Mouse (Mus musculus) urinary bladder, adult 2 months (tissue): ENCODE data around the gene Rnf123. TPM values are rescaled to one million over a fixed set of nuclear protein-coding genes. Genes with fewer than 3 reads are reported as not detected.
"Not testable (repeated sequence)": the region's sequence is repeated elsewhere in the genome, so short reads cannot be mapped to it uniquely, and the experiment has no call there.

Source experiments
- DNase-seq: peaks from one replicate; pipeline ENCODE4 v3.0.0; 2022; ENCODE audit warnings: low spot score
- polyA plus RNA-seq: library from polyadenylated mRNA; depleted of rRNA; stranded (reverse); fragments of >200 nt; gene quantifications from 2 replicates; pipeline ENCODE4 v1.2.3, GENCODE M21; 2012; rRNA removed

Gene Rnf123
- polyA plus RNA-seq, 1 experiment: 54.6 TPM

- DNase-seq: no peak
Measured at GRCm38 (mm10) chr9:108035331-108036156, 47.6 kb downstream of the Rnf123 start.

- DNase-seq: no peak
Measured at GRCm38 (mm10) chr9:108032126-108032525, 51.0 kb downstream of the Rnf123 start.

DNA sequence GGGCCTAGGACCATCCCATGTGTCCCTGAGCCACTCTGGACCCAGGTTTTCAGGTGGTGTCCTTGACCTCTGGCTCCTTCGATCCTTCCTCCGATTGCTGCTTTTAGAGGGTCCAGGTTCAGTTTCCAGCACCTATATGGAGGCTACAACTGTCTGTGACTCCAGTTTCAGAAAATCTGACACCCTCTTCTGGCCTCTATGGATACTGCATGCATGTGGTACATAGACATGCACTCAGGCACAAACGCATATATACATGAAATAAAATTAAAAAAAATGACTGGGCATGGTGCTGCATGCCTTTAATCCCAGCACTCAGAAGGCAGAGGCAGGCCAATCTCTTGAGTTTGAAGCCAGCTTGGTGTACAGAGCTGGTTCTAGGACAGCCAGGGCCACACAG, 55.3 kb downstream of the Rnf123 start:
- no peak for DNase-seq

DNA sequence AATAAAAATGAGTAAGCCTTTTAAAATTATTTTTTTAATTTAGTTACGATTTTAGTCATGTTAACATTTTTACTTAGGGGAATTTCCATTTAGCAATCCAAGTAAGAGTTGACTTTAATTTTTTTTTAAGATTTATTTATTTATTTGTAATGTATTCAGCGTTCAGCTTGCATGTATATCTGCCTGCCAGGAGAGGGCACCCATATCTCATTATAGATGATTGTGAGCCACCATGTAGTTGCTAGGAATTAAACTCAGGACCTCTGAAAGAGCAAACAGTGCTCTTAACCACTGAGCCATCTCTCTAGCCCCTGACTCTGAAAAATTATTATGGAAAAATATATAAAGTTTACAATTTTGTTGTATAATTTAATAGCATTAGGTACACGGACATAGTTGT, 56.6 kb downstream of the Rnf123 start:
- DNase-seq: no peak

DNA sequence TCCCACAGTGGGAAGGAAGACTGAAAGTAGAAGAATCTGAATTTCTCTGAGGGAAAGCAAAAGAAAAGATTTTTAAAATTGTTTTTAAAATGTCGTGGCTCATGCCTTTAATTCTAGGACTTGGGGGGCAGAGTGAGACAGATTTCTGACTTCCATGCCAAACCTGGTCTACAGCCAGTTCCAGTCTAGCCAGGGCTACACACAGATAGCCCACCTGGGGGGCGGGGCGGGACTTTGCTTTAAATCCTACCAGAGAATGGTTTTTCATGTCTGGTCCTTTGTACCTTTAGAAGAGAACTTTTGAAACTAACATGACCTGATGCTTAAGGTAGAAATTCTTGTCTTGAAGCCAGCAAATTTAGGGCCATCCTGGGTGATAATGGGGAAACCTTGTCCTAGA, 59.9 kb downstream of the Rnf123 start:
- DNase-seq: no peak

DNA sequence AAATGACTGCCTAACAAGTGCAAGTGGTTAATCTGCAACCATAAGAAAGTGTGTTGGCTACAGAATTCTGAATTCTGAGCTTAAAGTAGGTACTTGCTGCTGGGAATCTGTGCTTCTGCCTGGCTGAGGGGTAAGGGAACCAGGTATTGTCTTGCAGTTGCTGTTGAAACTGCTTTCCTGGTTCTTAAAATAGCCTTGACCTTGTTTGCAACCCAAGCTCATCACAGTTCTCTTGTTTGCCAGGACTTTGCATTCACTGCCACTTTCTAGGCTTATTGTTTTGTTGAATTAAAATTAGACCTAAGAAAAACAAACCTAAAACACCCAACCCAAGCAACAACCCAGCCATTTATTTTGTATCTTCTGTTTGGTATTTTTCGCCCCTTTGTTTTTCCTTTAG, 62.4 kb downstream of the Rnf123 start:
- DNase-seq: no peak

DNA sequence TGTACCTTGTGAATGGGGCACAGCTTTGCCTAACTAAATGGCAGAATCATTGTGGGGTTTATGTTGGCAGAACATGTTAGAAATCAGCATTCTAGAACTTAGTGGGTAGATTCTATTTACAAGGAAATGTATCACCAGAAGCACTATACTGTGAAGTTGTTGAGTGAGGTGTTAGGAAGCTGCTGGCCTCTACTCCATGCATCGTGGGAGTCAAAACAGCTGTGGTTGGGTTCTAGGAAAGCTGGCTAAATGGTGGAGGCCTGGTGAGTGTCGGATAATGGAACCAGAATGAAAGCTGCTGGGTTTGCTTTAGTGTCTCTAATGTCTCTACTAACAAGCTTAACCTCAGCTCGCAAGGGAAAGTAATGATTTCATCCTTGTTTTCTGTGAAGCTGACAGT, 66.0 kb downstream of the Rnf123 start:
- DNase-seq: no peak

- not testable (repeated sequence) for DNase-seq
Measured at GRCm38 (mm10) chr9:108013577-108013976, 69.6 kb downstream of the Rnf123 start.

DNA sequence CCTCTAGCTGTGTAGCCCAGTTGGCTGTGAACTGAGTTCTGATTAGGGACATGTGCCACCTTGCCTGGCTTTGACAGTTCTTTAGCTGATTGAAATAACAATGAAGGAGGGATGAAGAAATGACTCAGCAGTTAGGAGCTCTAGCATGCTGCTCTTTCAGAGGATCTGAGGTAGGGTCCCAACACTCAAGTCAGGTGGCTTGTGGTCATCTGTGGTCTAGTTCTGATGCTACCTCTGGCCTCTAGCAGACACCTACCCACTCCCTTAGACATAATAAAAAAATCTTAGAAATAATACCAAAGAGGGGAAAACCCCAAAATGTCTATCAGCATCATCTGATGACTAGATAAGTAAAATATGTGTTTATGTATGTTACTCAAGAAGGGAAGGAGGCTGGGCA, 72.8 kb downstream of the Rnf123 start:
- DNase-seq: no peak

GRCm38 (mm10) chr9:108008041-108008440, 75.1 kb downstream of the Rnf123 start:
- no peak for DNase-seq

- DNase-seq: no peak
Measured at GRCm38 (mm10) chr9:108003531-108003890, 79.6 kb downstream of the Rnf123 start.

DNA sequence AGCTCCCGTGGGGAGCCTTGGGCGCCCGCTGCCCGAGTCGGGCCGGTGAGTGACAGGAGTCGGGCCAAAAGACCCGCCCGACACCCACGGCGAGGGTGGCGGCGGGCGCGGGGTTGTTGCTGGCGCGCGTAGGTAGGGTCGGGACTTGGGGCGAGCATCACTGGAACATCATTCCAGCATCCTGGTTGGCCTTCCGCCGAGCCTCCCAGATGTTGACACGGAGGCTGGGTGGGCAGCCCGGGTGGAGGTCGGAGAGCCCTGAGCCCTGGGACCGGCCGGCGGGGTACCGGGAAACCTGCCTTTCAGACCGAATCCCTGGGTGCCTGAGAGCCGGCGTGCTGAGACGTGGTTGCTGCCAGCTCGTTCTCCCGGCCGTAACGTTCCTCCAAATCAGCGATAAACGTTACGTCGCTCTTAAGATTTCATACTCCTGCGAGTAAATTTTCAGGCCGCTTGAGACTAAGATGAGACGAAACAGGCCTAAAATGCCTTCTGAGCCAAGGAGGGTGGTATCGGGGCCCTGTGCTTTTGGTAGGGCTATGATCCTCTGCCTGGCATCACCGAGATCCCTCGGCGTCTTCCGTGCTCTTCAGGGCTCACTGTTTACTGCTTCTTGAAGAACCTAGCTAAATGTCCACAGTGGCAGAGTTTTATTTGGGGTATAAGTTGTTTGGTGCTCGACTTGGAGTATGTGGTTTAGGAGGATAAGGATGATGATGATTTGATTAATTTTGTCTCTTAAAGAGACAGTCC, 80.2 kb downstream of the Rnf123 start:
- no peak for DNase-seq

GRCm38 (mm10) chr9:108001922-108002770, 81.0 kb downstream of the Rnf123 start, which contains the start of gene Ip6k1:
Gene Ip6k1 (plus strand): TSS chr9:108002501.
- DNase-seq: peak; percentile 93

Other genes with a start within 250 kb of the Rnf123 start
- 52.9 and 53.1 TPM in 2 replicates for gene Rbm6, start 210.1 kb downstream of the Rnf123 start, polyA plus RNA-seq
- 33.2 and 35.4 TPM in 2 replicates for gene Mon1a, start 195.2 kb downstream of the Rnf123 start, polyA plus RNA-seq
- 39.2 and 55.3 TPM in 2 replicates for gene Mst1r, start 176.5 kb downstream of the Rnf123 start, polyA plus RNA-seq
- not detected in 2 replicates for gene Actl11, start 154.9 kb downstream of the Rnf123 start, polyA plus RNA-seq
- gene Camkv, start 147.7 kb downstream of the Rnf123 start, polyA plus RNA-seq: 0.12 and 0.15 TPM in 2 replicates
- 0.59 and 1.1 TPM in 2 replicates for gene Traip, start 133.2 kb downstream of the Rnf123 start, polyA plus RNA-seq
- 62.1 and 75.1 TPM in 2 replicates for gene Uba7, start 107.8 kb downstream of the Rnf123 start, polyA plus RNA-seq
- gene Gm20661, start 100.3 kb downstream of the Rnf123 start, polyA plus RNA-seq: 0.19 and 0.39 TPM in 2 replicates
- 8.6 and 11.0 TPM in 2 replicates for gene Inka1, start 97.5 kb downstream of the Rnf123 start, polyA plus RNA-seq
- gene Cdhr4, start 90.8 kb downstream of the Rnf123 start, polyA plus RNA-seq: 0.80 and 0.93 TPM in 2 replicates
- 2.1 and 2.5 TPM in 2 replicates for gene Gm20662, start 87.0 kb downstream of the Rnf123 start, polyA plus RNA-seq
- 84.3 and 90.7 TPM in 2 replicates for gene Ip6k1, start 80.8 kb downstream of the Rnf123 start, polyA plus RNA-seq
- gene Gmppb, start 34.1 kb downstream of the Rnf123 start, polyA plus RNA-seq: 18.8 and 23.9 TPM in 2 replicates
- 2.3 and 2.6 TPM in 2 replicates for gene Amigo3, start 30.2 kb downstream of the Rnf123 start, polyA plus RNA-seq
- gene Mst1, start 2.9 kb downstream of the Rnf123 start, polyA plus RNA-seq: 5.6 and 6.2 TPM in 2 replicates
- 58.4 and 64.1 TPM in 2 replicates for gene Apeh, start 11.3 kb upstream of the Rnf123 start, polyA plus RNA-seq
- 0.41 and 0.44 TPM in 2 replicates for gene Bsn, start 107.0 kb upstream of the Rnf123 start, polyA plus RNA-seq
- 38.3 and 71.9 TPM in 2 replicates for gene Dag1, start 180.6 kb upstream of the Rnf123 start, polyA plus RNA-seq
- 32.8 and 39.3 TPM in 2 replicates for gene Nicn1, start 207.1 kb upstream of the Rnf123 start, polyA plus RNA-seq
- 34.0 and 35.5 TPM in 2 replicates for gene Amt, start 213.5 kb upstream of the Rnf123 start, polyA plus RNA-seq
- 304 and 339 TPM in 2 replicates for gene Rhoa, start 222.8 kb upstream of the Rnf123 start, polyA plus RNA-seq
- gene Tcta, start 222.8 kb upstream of the Rnf123 start, polyA plus RNA-seq: 80.0 and 107 TPM in 2 replicates